Mouse (Mus musculus): Measurements from ENCODE around the gene Eif3f. TPM values are rescaled to one million over a fixed set of nuclear protein-coding genes. Genes with fewer than 3 reads are reported as not detected.

Eif3f gene
- polyA plus RNA-seq, 1 experiment from 2014 or later: 107 TPM

- 81% methylated on average over 7 of the region's 7 CpGs for WGBS
- Histone ChIP-seq H3K36me3 (ENCODE audit: control insufficient read depth, insufficient read depth, low read length) (peaks cover 31% of the 10 kb centered on the region), H3K9ac (ENCODE audit: low read depth, low read length) (peak overlapping the region; percentile 91), H3K4me3 (ENCODE audit: low read depth, low read length) (peak overlapping the region; percentile 82), H3K27ac (replicated peaks; ENCODE audit: low read depth, low read length) (no peak overlapping the region), H3K4me1 (ENCODE audit: control insufficient read depth, insufficient read depth, low read length) (peaks cover 11% of the 10 kb centered on the region), H3K4me2 (ENCODE audit: low read depth, low read length) (peak overlapping the region; percentile 91), H3K9me3 (ENCODE audit: control insufficient read depth, low read length) (no peaks in the 10 kb centered on the region), H3K27me3 (replicated peaks; ENCODE audit: control insufficient read depth, insufficient read depth, low read length) (no peaks in the 10 kb centered on the region)
- ATAC-seq (ENCODE audit: low read depth) (no peak), DNase-seq (ENCODE audit: low spot score) (no peak)
Observed at GRCm38 (mm10) chr7:108935411-108935810, 1.2 kb downstream of the Eif3f start.

- Histone ChIP-seq H3K9ac (ENCODE audit: low read depth, low read length) (no peak overlapping the region), H3K36me3 (ENCODE audit: control insufficient read depth, insufficient read depth, low read length) (peaks cover 43% of the 10 kb centered on the region), H3K4me2 (ENCODE audit: low read depth, low read length) (no peak overlapping the region), H3K27ac (replicated peaks; ENCODE audit: low read depth, low read length) (no peak overlapping the region), H3K4me3 (ENCODE audit: low read depth, low read length) (no peak overlapping the region), H3K9me3 (ENCODE audit: control insufficient read depth, low read length) (no peaks in the 10 kb centered on the region), H3K4me1 (ENCODE audit: control insufficient read depth, insufficient read depth, low read length) (peaks cover 11% of the 10 kb centered on the region), H3K27me3 (replicated peaks; ENCODE audit: control insufficient read depth, insufficient read depth, low read length) (no peaks in the 10 kb centered on the region)
- DNase-seq (ENCODE audit: low spot score) (no peak), ATAC-seq (ENCODE audit: low read depth) (no peak)
- 95% methylated on average over 4 of the region's 4 CpGs for WGBS
Observed at GRCm38 (mm10) chr7:108936591-108936990, 2.4 kb downstream of the Eif3f start.

GRCm38 (mm10) chr7:108941466-108941865, 7.2 kb downstream of the Eif3f start:
- H3K36me3 ChIP-seq (ENCODE audit: control insufficient read depth, insufficient read depth, low read length): peaks cover 76% of the 10 kb centered on the region
- no peak overlapping the region for H3K4me2 ChIP-seq (ENCODE audit: low read depth, low read length)
- no peaks in the 10 kb centered on the region for H3K9me3 ChIP-seq (ENCODE audit: control insufficient read depth, low read length)
- H3K4me3 ChIP-seq (ENCODE audit: low read depth, low read length): no peak overlapping the region
- no peaks in the 10 kb centered on the region for H3K27me3 ChIP-seq (replicated peaks; ENCODE audit: control insufficient read depth, insufficient read depth, low read length)
- DNase-seq (ENCODE audit: low spot score) (no peak), ATAC-seq (ENCODE audit: low read depth) (no peak)
- WGBS: 90% methylated on average over 9 of the region's 9 CpGs
- no peaks in the 10 kb centered on the region for H3K4me1 ChIP-seq (ENCODE audit: control insufficient read depth, insufficient read depth, low read length)
- H3K27ac ChIP-seq (replicated peaks; ENCODE audit: low read depth, low read length): no peak overlapping the region
- H3K9ac ChIP-seq (ENCODE audit: low read depth, low read length): no peak overlapping the region

DNA sequence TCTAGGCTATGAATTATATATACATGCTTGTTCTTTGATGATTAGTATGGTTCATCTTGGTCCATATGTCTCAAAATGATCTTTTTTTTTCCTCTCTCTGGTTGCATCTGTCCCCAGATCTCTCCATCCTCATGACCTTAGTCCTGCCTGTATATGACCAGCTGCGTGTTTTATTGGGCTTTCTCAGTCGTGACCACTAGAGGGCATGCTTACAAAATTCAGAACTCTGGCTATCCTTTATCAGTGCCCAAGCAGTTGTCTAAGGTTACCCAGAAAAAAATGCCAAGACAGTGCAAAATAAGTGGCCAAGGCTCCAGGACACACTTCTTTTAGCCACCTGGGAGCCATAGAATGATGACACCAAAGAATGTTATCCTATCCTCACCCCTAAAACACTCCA, 9.8 kb downstream of the Eif3f start:
- Histone ChIP-seq H3K4me2 (ENCODE audit: low read depth, low read length) (no peak overlapping the region), H3K4me1 (ENCODE audit: control insufficient read depth, insufficient read depth, low read length) (no peaks in the 10 kb centered on the region), H3K27ac (replicated peaks; ENCODE audit: low read depth, low read length) (no peak overlapping the region), H3K9me3 (ENCODE audit: control insufficient read depth, low read length) (no peaks in the 10 kb centered on the region), H3K27me3 (replicated peaks; ENCODE audit: control insufficient read depth, insufficient read depth, low read length) (peaks cover 2% of the 10 kb centered on the region; the same call in 1 of the 2 replicates), H3K9ac (ENCODE audit: low read depth, low read length) (no peak overlapping the region), H3K36me3 (ENCODE audit: control insufficient read depth, insufficient read depth, low read length) (peaks cover 59% of the 10 kb centered on the region), H3K4me3 (ENCODE audit: low read depth, low read length) (no peak overlapping the region)
- no peak for ATAC-seq (ENCODE audit: low read depth)
- peak; percentile 28 for DNase-seq (ENCODE audit: low spot score)
- WGBS: 2% methylated on average over 2 of the region's 2 CpGs

- H3K9ac ChIP-seq (ENCODE audit: low read depth, low read length): no peak overlapping the region
- H3K36me3 ChIP-seq (ENCODE audit: control insufficient read depth, insufficient read depth, low read length): peaks cover 16% of the 10 kb centered on the region
- H3K9me3 ChIP-seq (ENCODE audit: control insufficient read depth, low read length): no peaks in the 10 kb centered on the region
- H3K4me3 ChIP-seq (ENCODE audit: low read depth, low read length): no peak overlapping the region
- no peak for ATAC-seq (ENCODE audit: low read depth)
- no peak overlapping the region for H3K4me2 ChIP-seq (ENCODE audit: low read depth, low read length)
- DNase-seq (ENCODE audit: low spot score): no peak
- no peak overlapping the region for H3K27ac ChIP-seq (replicated peaks; ENCODE audit: low read depth, low read length)
- peaks cover 43% of the 10 kb centered on the region for H3K27me3 ChIP-seq (replicated peaks; ENCODE audit: control insufficient read depth, insufficient read depth, low read length)
- H3K4me1 ChIP-seq (ENCODE audit: control insufficient read depth, insufficient read depth, low read length): peaks cover 9% of the 10 kb centered on the region; the same call in 1 of the 2 replicates
Observed at GRCm38 (mm10) chr7:108948611-108949010, 14.4 kb downstream of the Eif3f start.

- no peak overlapping the region for H3K27ac ChIP-seq (replicated peaks; ENCODE audit: low read depth, low read length)
Observed at GRCm38 (mm10) chr7:108949301-108949700, 15.1 kb downstream of the Eif3f start.

GRCm38 (mm10) chr7:108950312-108950761, 16.1 kb downstream of the Eif3f start, which contains the start of gene Tub:
Tub (plus strand) TSS chr7:108950338.
- H3K4me2 ChIP-seq (ENCODE audit: low read depth, low read length): peak within 1 kb of the TSS; percentile 95
- H3K4me3 ChIP-seq (ENCODE audit: low read depth, low read length): peak within 1 kb of the TSS; percentile 54
- DNase-seq (ENCODE audit: low spot score) (peak; percentile 80), ATAC-seq (ENCODE audit: low read depth) (peak; percentile 65)
- peaks cover 9% of the 10 kb centered on the region; the same call in 1 of the 2 replicates for H3K4me1 ChIP-seq (ENCODE audit: control insufficient read depth, insufficient read depth, low read length)
- H3K36me3 ChIP-seq (ENCODE audit: control insufficient read depth, insufficient read depth, low read length): peaks cover 7% of the 10 kb centered on the region
- H3K9ac ChIP-seq (ENCODE audit: low read depth, low read length): peak within 1 kb of the TSS; percentile 58
- H3K27ac ChIP-seq (replicated peaks; ENCODE audit: low read depth, low read length): no peak within 1 kb of the TSS
- under 1% methylated on average over 11 of the region's 44 CpGs for WGBS
- H3K27me3 ChIP-seq (replicated peaks; ENCODE audit: control insufficient read depth, insufficient read depth, low read length): peaks cover 43% of the 10 kb centered on the region
- no peaks in the 10 kb centered on the region for H3K9me3 ChIP-seq (ENCODE audit: control insufficient read depth, low read length)

More at GRCm38 (mm10) chr7:108949301-108949700, 15.1 kb downstream of the Eif3f start:
- ATAC-seq (ENCODE audit: low read depth): no peak
- Histone ChIP-seq H3K9ac (ENCODE audit: low read depth, low read length) (no peak overlapping the region), H3K9me3 (ENCODE audit: control insufficient read depth, low read length) (no peaks in the 10 kb centered on the region), H3K36me3 (ENCODE audit: control insufficient read depth, insufficient read depth, low read length) (peaks cover 13% of the 10 kb centered on the region), H3K4me1 (ENCODE audit: control insufficient read depth, insufficient read depth, low read length) (peaks cover 9% of the 10 kb centered on the region; the same call in 1 of the 2 replicates), H3K4me3 (ENCODE audit: low read depth, low read length) (no peak overlapping the region), H3K27me3 (replicated peaks; ENCODE audit: control insufficient read depth, insufficient read depth, low read length) (peaks cover 43% of the 10 kb centered on the region), H3K4me2 (ENCODE audit: low read depth, low read length) (no peak overlapping the region)
- WGBS: 32% methylated on average over 2 of the region's 2 CpGs
- DNase-seq (ENCODE audit: low spot score): no peak

GRCm38 (mm10) chr7:108950762-108951331, 16.6 kb downstream of the Eif3f start:
- H3K27ac ChIP-seq (replicated peaks; ENCODE audit: low read depth, low read length): no peak overlapping the region
- peaks cover 2% of the 10 kb centered on the region for H3K36me3 ChIP-seq (ENCODE audit: control insufficient read depth, insufficient read depth, low read length)
- under 1% methylated on average over 45 of the region's 52 CpGs for WGBS
- peaks cover 9% of the 10 kb centered on the region; the same call in 1 of the 2 replicates for H3K4me1 ChIP-seq (ENCODE audit: control insufficient read depth, insufficient read depth, low read length)
- peak overlapping the region; percentile 58 for H3K9ac ChIP-seq (ENCODE audit: low read depth, low read length)
- DNase-seq (ENCODE audit: low spot score) (no peak), ATAC-seq (ENCODE audit: low read depth) (peak; percentile 25)
- H3K27me3 ChIP-seq (replicated peaks; ENCODE audit: control insufficient read depth, insufficient read depth, low read length): peaks cover 43% of the 10 kb centered on the region
- H3K4me2 ChIP-seq (ENCODE audit: low read depth, low read length): peak overlapping the region; percentile 95
- no peaks in the 10 kb centered on the region for H3K9me3 ChIP-seq (ENCODE audit: control insufficient read depth, low read length)
- peak overlapping the region; percentile 54 for H3K4me3 ChIP-seq (ENCODE audit: low read depth, low read length)

DNA sequence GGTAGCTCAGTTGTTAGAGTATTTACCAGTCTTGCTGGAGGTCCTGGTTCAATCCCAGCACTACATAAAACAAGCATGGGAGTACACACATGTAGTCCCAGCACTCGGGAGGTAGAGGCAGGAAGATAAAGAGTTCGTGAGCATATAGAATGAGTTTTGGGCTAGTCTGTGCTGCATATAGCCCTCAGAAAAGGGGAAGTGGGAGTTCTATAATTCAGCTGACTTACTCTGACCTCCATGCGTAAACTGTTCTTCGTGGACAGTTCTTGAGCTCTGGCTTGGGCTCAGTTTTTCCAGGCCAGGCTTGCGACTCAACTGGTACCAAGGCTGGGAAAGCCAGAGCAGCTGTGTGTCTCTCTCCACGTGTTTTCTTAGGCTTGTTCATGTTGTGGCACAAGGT, 18.6 kb downstream of the Eif3f start:
- no peak overlapping the region for H3K4me3 ChIP-seq (ENCODE audit: low read depth, low read length)
- H3K4me2 ChIP-seq (ENCODE audit: low read depth, low read length): no peak overlapping the region
- no peak for ATAC-seq (ENCODE audit: low read depth)
- peaks cover 9% of the 10 kb centered on the region; the same call in 1 of the 2 replicates for H3K4me1 ChIP-seq (ENCODE audit: control insufficient read depth, insufficient read depth, low read length)
- H3K36me3 ChIP-seq (ENCODE audit: control insufficient read depth, insufficient read depth, low read length): no peaks in the 10 kb centered on the region
- 81% methylated on average over 6 of the region's 6 CpGs for WGBS
- peaks cover 43% of the 10 kb centered on the region for H3K27me3 ChIP-seq (replicated peaks; ENCODE audit: control insufficient read depth, insufficient read depth, low read length)
- no peak overlapping the region for H3K27ac ChIP-seq (replicated peaks; ENCODE audit: low read depth, low read length)
- H3K9ac ChIP-seq (ENCODE audit: low read depth, low read length): no peak overlapping the region
- no peak for DNase-seq (ENCODE audit: low spot score)
- no peaks in the 10 kb centered on the region for H3K9me3 ChIP-seq (ENCODE audit: control insufficient read depth, low read length)
